Mouse (Mus musculus): Measurements from ENCODE around the gene 3110009E18Rik. TPM values are rescaled to one million over a fixed set of nuclear protein-coding genes. Genes with fewer than 3 reads are reported as not detected.

The 3110009E18Rik gene
- total RNA-seq, 2 experiments from 2014 or later: 5.4 to 5.5 TPM

- intact Hi-C loops (cut with DNase I): no loop called here
- no peak for DNase-seq
Measured at GRCm38 (mm10) chr1:120235631-120236215, 114.7 kb downstream of the 3110009E18Rik start.

GRCm38 (mm10) chr1:120236424-120236823 lies 115.4 kb downstream of the 3110009E18Rik start:
- no peak for DNase-seq
- intact Hi-C loops (cut with DNase I): no loop called here

- intact Hi-C loops (cut with DNase I): no loop called here
- no peak for DNase-seq
Measured at GRCm38 (mm10) chr1:120237068-120237467, 116.1 kb downstream of the 3110009E18Rik start.

Other genes starting within 250 kb of the 3110009E18Rik start
- 1 to 10 TPM; 7.5 to 8.4 TPM for gene Tmem177, start 208.0 kb upstream of the 3110009E18Rik start, total RNA-seq (2021)
- gene Cfap221, start 124.0 kb upstream of the 3110009E18Rik start, total RNA-seq (2021): not detected
- gene Sctr, start 114.3 kb upstream of the 3110009E18Rik start, total RNA-seq (2021): under 1 TPM in 1 of 2 experiments, not detected in 1; 0.24 TPM
- 1 to 10 TPM; 5.5 to 6.3 TPM for gene Tmem37, start 47.1 kb upstream of the 3110009E18Rik start, total RNA-seq (2021)
- 100 to 1,000 TPM; 331 to 352 TPM for gene Dbi, start 109 bp upstream of the 3110009E18Rik start, total RNA-seq (2021)
- gene Steap3, start 151.5 kb downstream of the 3110009E18Rik start, total RNA-seq (2021): 10 to 100 TPM; 29.6 to 32.7 TPM
- gene C1ql2, start 219.4 kb downstream of the 3110009E18Rik start, total RNA-seq (2021): not detected